Mouse (Mus musculus) limb, embryonic 14.5 days (tissue): Measurements from ENCODE around the gene Lgals2. TPM values are rescaled to one million over a fixed set of nuclear protein-coding genes. Genes with fewer than 3 reads are reported as not detected.

Source experiments
- ATAC-seq: fragments of 200-750 bp; cut with Nextera tagmentation; 2 replicates; pipeline ENCODE4 v1.8.0; 2017; ENCODE audit warnings: low read depth, moderate number of reproducible peaks, moderate TSS enrichment; ENCODE audit not compliant: low FRiP score
- DNase-seq: peaks from one replicate; pipeline ENCODE4 v3.0.0-alpha.2; 2015; ENCODE audit warnings: low spot score
- H3K27ac ChIP-seq: fragments of 300-500 bp; sonication (generic); replicated peaks from 2 replicates; pipeline ENCODE4 v1.5.1; 2014; ENCODE audit warnings: low read depth, mild to moderate bottlenecking, low read length, moderate library complexity, mixed read lengths
- H3K27me3 ChIP-seq: fragments of 300-500 bp; sonication (generic); 2 replicates; pipeline ENCODE4 v1.6.1; 2014; ENCODE audit warnings: low read length, mixed read lengths; ENCODE audit not compliant: control insufficient read depth, insufficient read depth
- H3K36me3 ChIP-seq: fragments of 300-500 bp; sonication (generic); 2 replicates; pipeline ENCODE4 v1.6.1; 2014; ENCODE audit warnings: mild to moderate bottlenecking, low read length, moderate library complexity, mixed read lengths; ENCODE audit not compliant: control insufficient read depth, insufficient read depth
- H3K4me1 ChIP-seq: fragments of 300-500 bp; sonication (generic); 2 replicates; pipeline ENCODE4 v1.6.1; 2014; ENCODE audit warnings: antibody characterized with exemption, low read length, mixed read lengths; ENCODE audit not compliant: control insufficient read depth, insufficient read depth
- H3K4me2 ChIP-seq: fragments of 300-500 bp; sonication (generic); replicated peaks from 2 replicates; pipeline ENCODE4 v1.6.1; 2014; ENCODE audit warnings: low read depth, mild to moderate bottlenecking, low read length, moderate library complexity; ENCODE audit not compliant: severe bottlenecking
- H3K4me3 ChIP-seq: fragments of 300-500 bp; sonication (generic); replicated peaks from 2 replicates; pipeline ENCODE4 v1.5.1; 2014; ENCODE audit warnings: low read length
- H3K9ac ChIP-seq: fragments of 300-500 bp; sonication (generic); 2 replicates; pipeline ENCODE4 v1.6.1; 2014; ENCODE audit warnings: mild to moderate bottlenecking, low read depth, low read length, moderate library complexity; ENCODE audit not compliant: severe bottlenecking
- H3K9me3 ChIP-seq: fragments of 300-500 bp; sonication (generic); 2 replicates; pipeline ENCODE4 v1.6.1; 2016; ENCODE audit warnings: low read length; ENCODE audit not compliant: control insufficient read depth
- POLR2A ChIP-seq: fragments of 200-500 bp; IDR thresholded peaks from 2 replicates; pipeline ENCODE4 v1.8.0; 2012; ENCODE audit warnings: inconsistent platforms, mild to moderate bottlenecking, moderate library complexity, borderline replicate concordance; ENCODE audit not compliant: insufficient read depth, insufficient read length; ENCODE audit errors: extremely low read depth
- WGBS: fragments of 180-500 bp; shearing (Covaris S2); extraction: QIAGEN DNeasy Blood & Tissue Kit; methylation state at CpG from one replicate; pipeline ENCODE4 v1.1.7; 2014; 5-methylcytosine and 5-hydroxymethylcytosine counted together
- polyA plus RNA-seq, 2 experiments: library from polyadenylated mRNA; depleted of rRNA in 1 of 2; stranded (reverse) in 1 of 2; unstranded in 1 of 2; fragments of >200 nt; fragmentation: Nextera tagmentation in 1 of 2; extraction: Ambion mirVana in 1 of 2; gene quantifications; 2 replicates each; pipeline versions ENCODE4 v1.2.1 to v1.2.3; 2012 to 2014

The Lgals2 gene
- polyA plus RNA-seq, 2 experiments = 0.58 to 0.65 TPM

DNA sequence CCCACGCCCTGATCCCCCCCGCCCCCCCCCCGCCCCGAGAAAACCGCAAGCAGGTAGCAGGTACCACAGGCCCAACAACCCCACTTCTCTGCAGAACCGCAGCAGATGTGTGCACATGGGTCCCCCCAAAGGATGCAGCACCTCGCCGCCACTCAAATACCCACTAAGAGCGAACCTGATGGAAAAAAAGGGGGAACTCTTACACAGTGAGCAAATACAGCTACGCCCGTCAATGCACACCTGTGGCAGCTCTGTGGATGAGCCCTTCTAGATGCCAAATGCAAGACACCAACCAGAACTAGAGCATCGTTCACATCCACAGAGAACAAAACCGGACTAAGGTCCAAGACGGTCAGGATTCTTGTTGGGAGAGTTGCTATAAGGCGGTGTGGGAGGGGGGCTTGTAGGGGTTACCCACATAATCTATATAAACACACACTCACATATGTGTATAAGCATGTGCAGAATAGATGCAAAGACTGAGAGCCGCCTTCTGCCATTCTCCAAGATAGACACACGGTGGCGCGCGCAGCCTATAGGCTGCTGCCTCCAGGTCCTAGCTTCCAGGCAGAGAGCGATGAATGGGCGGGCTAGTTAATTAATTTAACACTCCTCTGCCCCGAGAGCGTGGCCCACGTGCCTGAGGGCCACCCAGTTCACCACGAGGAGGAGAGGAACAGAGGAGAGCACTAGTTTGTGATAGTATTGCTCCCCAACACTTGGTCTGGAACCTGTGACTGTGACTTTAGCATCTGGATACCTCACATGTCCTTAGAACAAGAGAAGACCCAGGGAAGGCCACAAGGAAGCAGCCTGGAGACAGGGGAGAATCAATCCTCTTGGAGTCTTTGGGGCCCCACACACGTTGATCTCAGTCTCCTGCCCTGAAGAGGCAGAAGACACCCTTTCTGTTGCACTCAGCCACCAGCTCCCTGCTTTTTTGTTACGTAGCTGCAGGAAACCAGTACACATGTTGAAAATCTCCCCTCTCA lies 28.8 kb downstream of the Lgals2 start:
- no peak overlapping the region for H3K4me2 ChIP-seq
- H3K4me3 ChIP-seq = no peak overlapping the region
- WGBS = 25% methylated on average over 28 of the region's 28 CpGs
- H3K27me3 ChIP-seq = no peaks in the 10 kb centered on the region
- ATAC-seq (peak; percentile 58; the same call in 1 of the 2 replicates), DNase-seq (peak; percentile 91)
- H3K9ac ChIP-seq = no peak overlapping the region
- H3K9me3 ChIP-seq = no peaks in the 10 kb centered on the region
- no peak overlapping the region for H3K27ac ChIP-seq
- no peak for TF ChIP-seq POLR2A
- no peaks in the 10 kb centered on the region for H3K36me3 ChIP-seq
- H3K4me1 ChIP-seq = peaks cover 8% of the 10 kb centered on the region; the same call in 1 of the 2 replicates

- no peak overlapping the region for H3K27ac ChIP-seq
- no peak for TF ChIP-seq POLR2A
- H3K4me3 ChIP-seq = no peak overlapping the region
- H3K27me3 ChIP-seq = no peaks in the 10 kb centered on the region; the same call in 1 of the 2 replicates
- 58% methylated on average over 6 of the region's 6 CpGs for WGBS
- ATAC-seq = no peak
- no peak for DNase-seq
- no peaks in the 10 kb centered on the region for H3K4me1 ChIP-seq
- H3K9me3 ChIP-seq = no peaks in the 10 kb centered on the region
- H3K36me3 ChIP-seq = no peaks in the 10 kb centered on the region
- H3K4me2 ChIP-seq = no peak overlapping the region
- no peak overlapping the region for H3K9ac ChIP-seq
These were observed 39.3 kb downstream of the Lgals2 start for GRCm38 (mm10) chr15:78816074-78816391.

- TF ChIP-seq POLR2A = no peak
- Histone ChIP-seq H3K9me3 (no peaks in the 10 kb centered on the region), H3K4me2 (no peak overlapping the region), H3K27me3 (no peaks in the 10 kb centered on the region; the same call in 1 of the 2 replicates), H3K36me3 (no peaks in the 10 kb centered on the region), H3K9ac (no peak overlapping the region), H3K4me3 (no peak overlapping the region), H3K4me1 (no peaks in the 10 kb centered on the region), H3K27ac (no peak overlapping the region)
- WGBS = 50% methylated on average over 11 of the region's 11 CpGs
- DNase-seq (no peak), ATAC-seq (no peak)
These were observed 39.8 kb downstream of the Lgals2 start for GRCm38 (mm10) chr15:78815314-78816073.

- DNase-seq = no peak
- Histone ChIP-seq H3K4me1 (peaks cover 10% of the 10 kb centered on the region; the same call in 1 of the 2 replicates), H3K4me2 (no peak overlapping the region), H3K27ac (no peak overlapping the region), H3K36me3 (no peaks in the 10 kb centered on the region), H3K9me3 (no peaks in the 10 kb centered on the region), H3K9ac (no peak overlapping the region), H3K27me3 (no peaks in the 10 kb centered on the region), H3K4me3 (no peak overlapping the region)
- 92% methylated on average over 4 of the region's 4 CpGs for WGBS
- no peak for ATAC-seq
- no peak for TF ChIP-seq POLR2A
These were observed 41.7 kb downstream of the Lgals2 start for GRCm38 (mm10) chr15:78813603-78814002.

- H3K27ac ChIP-seq = no peak overlapping the region
- no peaks in the 10 kb centered on the region for H3K9me3 ChIP-seq
- H3K4me2 ChIP-seq = no peak overlapping the region
- H3K36me3 ChIP-seq = no peaks in the 10 kb centered on the region
- TF ChIP-seq POLR2A = no peak
- H3K27me3 ChIP-seq = peaks cover 4% of the 10 kb centered on the region; the same call in 1 of the 2 replicates
- no peak overlapping the region for H3K4me3 ChIP-seq
- H3K9ac ChIP-seq = no peak overlapping the region
- H3K4me1 ChIP-seq = peaks cover 10% of the 10 kb centered on the region; the same call in 1 of the 2 replicates
- DNase-seq = no peak
- 65% methylated on average over 9 of the region's 9 CpGs for WGBS
- ATAC-seq = peak; percentile 26; the same call in 1 of the 2 replicates
These were observed 45.2 kb downstream of the Lgals2 start for GRCm38 (mm10) chr15:78810146-78810545.
